Mouse (Mus musculus) megakaryocyte, adult 5-6 weeks (primary cell): ENCODE measurements around the gene Hyal2. TPM values are rescaled to one million over a fixed set of nuclear protein-coding genes. Genes with fewer than 3 reads are reported as not detected.
A peak's percentile ranks its signal among the peaks of the same experiment; 100 is the strongest.

Source experiments
- ATAC-seq: 2 replicates; pipeline ENCODE4 v1.8.0; 2016; ENCODE audit warnings: mild to moderate bottlenecking, inconsistent platforms; ENCODE audit not compliant: poor library complexity, severe bottlenecking
- total RNA-seq, 2 experiments: library from RNA; stranded (forward) in 1 of 2; stranded (reverse) in 1 of 2; fragments of 153-499, 151-499 nt in 1 of 2; fragments of 221-1000, 200-1000 nt in 1 of 2; gene quantifications; 2 replicates each; pipeline versions ENCODE4 v1.2.3 to v1.2.4; 2015 to 2017

Hyal2 gene
- total RNA-seq, 2 experiments from 2014 or later: 0.56 to 1.0 TPM

DNA sequence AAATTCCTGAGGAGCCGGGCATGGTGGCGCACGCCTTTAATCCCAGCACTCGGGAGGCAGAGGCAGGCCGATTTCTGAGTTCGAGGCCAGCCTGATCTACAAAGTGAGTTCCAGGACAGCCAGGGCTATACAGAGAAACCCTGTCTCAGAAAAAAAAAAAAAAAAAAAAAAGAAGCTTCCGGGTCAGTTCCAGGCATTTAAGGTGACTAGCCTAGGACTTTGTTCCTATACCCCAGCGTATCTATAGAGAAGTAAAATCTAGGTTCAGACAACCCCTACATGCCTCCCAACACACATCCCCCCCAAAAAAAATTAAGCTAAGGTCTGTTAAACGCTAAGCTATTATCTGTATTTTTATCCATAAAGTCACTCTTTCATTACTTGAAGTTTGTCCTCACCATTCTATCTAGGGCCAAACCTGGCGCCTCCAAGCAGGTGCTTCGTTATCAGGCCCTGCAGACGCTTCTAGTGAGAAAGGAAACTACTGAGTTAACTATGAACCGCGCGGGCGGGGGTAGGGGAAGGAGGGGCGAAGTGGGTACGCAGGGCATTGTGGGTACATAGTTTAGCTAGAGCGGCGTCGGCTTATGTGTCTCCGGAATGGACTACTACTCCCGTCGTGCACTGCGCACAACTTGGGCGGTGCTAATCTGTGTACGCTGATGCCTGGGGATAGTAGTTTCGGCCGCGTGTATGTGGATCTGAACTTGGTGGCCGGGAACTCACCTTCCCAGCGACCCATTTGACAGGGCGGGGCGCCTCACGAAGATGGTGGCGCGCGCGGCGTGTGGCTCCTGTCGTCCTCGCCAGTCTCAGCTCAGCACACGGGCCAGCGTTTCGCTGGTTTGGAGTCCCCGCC lies 19.5 kb downstream of the Hyal2 start, which contains the start of gene Ifrd2:
Gene Ifrd2, plus strand, starts transcription at position 669 of the 859 bp plus-strand sequence.
- peak; percentile 97 for ATAC-seq

- peak; percentile 7; the same call in 1 of the 2 replicates for ATAC-seq
These were observed 20.3 kb downstream of the Hyal2 start for GRCm38 (mm10) chr9:107587833-107588639.

DNA sequence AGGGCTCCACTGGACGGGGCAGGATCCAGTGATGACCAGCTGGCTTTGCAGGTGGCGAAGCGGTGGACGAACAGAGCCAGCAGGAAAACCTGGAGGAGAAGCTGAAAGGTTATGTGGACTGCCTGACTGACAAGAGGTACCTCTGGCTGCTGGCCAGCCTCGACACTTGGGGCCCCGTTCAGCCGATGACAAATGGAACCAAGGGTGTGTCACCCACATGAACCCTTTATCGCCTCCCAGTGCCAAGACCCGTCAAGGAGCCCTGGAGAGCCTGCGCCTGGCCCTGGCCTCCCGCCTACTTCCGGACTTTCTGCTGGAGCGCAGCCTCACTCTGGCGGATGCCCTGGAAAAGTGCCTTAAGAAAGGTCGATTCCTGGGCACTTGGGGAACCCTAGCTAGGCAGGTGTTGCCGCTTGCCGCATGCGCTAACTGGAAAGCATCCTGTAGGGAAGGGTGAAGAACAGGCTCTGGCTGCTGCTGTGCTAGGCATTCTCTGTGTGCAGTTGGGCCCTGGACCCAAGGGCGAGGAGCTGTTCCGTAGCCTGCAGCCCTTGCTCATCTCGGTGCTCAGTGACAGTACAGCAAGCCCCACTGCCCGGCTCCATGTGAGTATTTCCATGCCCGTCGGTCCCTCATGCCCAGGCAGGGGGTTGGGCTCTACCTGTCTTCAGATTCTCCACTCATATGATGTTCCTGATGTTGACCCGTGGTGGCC lies 22.5 kb downstream of the Hyal2 start:
- no peak for ATAC-seq

DNA sequence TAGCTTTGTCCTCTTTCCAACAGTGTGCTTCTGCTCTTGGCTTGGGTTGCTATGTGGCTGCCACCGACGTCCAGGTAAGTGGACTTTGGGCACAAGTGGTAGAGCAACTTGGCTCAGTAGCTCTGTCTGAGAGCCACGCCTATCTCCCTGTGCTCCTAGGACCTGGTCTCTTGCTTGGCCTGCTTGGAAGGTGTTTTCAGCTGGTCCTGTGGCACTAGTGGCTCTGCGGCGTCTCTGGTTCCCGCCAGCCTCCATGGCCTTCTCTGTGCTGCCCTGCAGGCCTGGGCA lies 23.0 kb downstream of the Hyal2 start:
- ATAC-seq: no peak

GRCm38 (mm10) chr9:107593101-107593976 lies 25.6 kb downstream of the Hyal2 start:
- peak; percentile 80 for ATAC-seq

GRCm38 (mm10) chr9:107594281-107595062 lies 26.7 kb downstream of the Hyal2 start:
- no peak for ATAC-seq

- no peak for ATAC-seq
These were observed 29.1 kb downstream of the Hyal2 start for GRCm38 (mm10) chr9:107596619-107597569.

DNA sequence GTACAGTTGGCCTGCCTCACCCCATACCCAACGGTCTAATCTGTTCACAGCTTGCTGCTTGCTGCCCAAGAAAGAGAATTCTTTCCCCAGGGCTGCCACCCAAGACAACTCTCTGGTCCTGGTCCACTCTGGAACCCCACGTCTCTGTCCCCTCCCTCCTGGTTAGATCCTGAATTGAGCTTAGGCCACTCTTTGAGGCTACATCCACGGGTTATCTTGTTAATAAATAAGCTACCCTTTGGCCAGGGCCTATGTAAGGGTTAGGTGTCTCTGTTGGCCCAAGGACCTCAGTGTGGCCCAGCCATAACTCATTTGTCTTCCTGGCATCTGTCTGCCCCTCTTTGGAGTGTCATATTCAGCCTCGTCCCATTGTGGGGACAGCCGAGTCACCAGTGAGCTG lies 30.6 kb downstream of the Hyal2 start:
- no peak for ATAC-seq

GRCm38 (mm10) chr9:107599433-107599832 lies 31.7 kb downstream of the Hyal2 start:
- ATAC-seq: no peak

DNA sequence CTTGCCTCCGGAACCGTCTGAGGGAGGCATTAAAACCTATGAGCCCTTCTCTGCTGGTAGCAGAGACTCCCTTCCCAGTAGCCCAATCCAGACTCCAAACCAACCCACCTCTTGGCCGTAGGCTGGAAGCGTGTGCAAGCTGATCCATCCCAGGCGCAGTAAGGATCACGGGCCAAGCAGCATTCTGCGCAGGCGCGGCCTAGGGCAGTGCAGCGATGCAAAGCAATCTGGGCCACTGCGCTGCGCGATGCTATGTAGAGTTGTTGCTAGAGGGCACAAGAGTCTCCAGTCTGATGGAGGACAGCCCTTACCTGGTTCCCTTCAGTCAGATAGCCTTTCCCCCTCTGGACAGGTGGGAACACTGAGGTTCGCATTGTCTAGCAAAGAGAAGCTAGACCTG lies 32.1 kb downstream of the Hyal2 start:
- no peak for ATAC-seq

DNA sequence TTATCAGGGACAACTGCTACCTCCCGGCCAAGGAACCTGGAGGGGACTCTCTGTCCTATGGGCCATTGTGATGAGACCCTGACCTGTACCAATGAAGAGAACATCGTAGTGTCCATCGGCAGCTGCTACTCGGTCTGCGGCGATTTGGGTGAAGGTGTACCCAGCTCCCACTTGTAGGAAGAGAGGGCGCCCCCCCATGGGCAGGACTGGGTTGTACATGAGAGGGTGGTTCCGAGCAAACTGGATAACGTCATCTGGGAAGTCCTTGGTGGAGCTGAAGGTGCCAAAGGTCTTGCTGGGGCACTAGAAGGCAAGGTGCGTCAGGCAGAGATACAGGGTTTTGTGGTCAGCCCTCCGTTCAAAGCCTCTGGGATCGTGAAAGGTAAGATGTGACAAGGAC lies 33.0 kb downstream of the Hyal2 start:
- ATAC-seq: no peak

- ATAC-seq: no peak
These were observed 33.5 kb downstream of the Hyal2 start for GRCm38 (mm10) chr9:107601275-107601674.

GRCm38 (mm10) chr9:107602068-107602648 lies 34.4 kb downstream of the Hyal2 start:
- ATAC-seq: peak; percentile 91

- ATAC-seq: no peak
These were observed 35.5 kb downstream of the Hyal2 start for GRCm38 (mm10) chr9:107603251-107603650.

- ATAC-seq: no peak
These were observed 37.4 kb downstream of the Hyal2 start for GRCm38 (mm10) chr9:107605041-107605661.

DNA sequence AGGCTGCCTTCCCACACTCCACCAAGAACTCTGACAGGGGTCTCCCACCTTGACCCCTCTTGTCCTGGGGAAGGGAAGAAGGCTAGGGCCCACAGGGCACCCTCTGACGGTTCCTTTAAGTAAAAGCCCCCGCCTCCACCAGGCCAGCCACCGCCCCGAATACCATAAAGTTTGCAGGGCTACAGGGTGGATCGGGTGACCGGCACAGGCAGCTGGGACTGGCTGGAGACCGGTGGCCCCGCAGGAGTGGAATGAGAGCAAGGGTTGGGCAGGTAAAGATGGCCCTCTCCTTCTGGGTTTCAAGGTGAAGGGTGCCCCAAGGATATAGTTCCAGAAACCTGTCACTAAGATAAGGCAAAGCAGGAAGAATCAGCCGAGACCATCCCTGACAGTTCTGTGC lies 38.8 kb downstream of the Hyal2 start:
- no peak for ATAC-seq

- ATAC-seq: no peak
These were observed 39.3 kb downstream of the Hyal2 start for GRCm38 (mm10) chr9:107607036-107607435.
